Mouse (Mus musculus) megakaryocyte-erythroid progenitor cell, adult 5 weeks (primary cell): ENCODE results near the gene Cd22. TPM values are rescaled to one million over a fixed set of nuclear protein-coding genes. Genes with fewer than 3 reads are reported as not detected.

Experiments
- polyA plus RNA-seq: library from polyadenylated mRNA; stranded (reverse); fragments of >175 nt; gene quantifications from 2 replicates; pipeline ENCODE4 v1.2.3, GENCODE M21; 2012

Cd22 gene
- polyA plus RNA-seq = 5.0 and 5.4 TPM in 2 replicates

GRCm38 (mm10) chr7:30880176-30880575, at the start of gene Cd22:
Cd22 (minus strand) TSS chr7:30880342.

GRCm38 (mm10) chr7:30924581-30924980, 44.4 kb upstream of the Cd22 start, which contains the start of gene Hamp2:
Hamp2 (minus strand) TSS chr7:30924681.

GRCm38 (mm10) chr7:30914732-30915131, 34.6 kb upstream of the Cd22 start, which contains the start of gene Mag:
Mag (minus strand) TSS chr7:30914873.

GRCm38 (mm10) chr7:30861464-30861863, 18.7 kb downstream of the Cd22 start, which contains the start of gene Ffar1:
Ffar1 (minus strand) TSS chr7:30861564.

GRCm38 (mm10) chr7:30856078-30856477, 24.1 kb downstream of the Cd22 start, which contains the start of gene Ffar3:
Ffar3 (minus strand) TSS chr7:30856178.

GRCm38 (mm10) chr7:30823675-30824074, 56.5 kb downstream of the Cd22 start, which contains the start of gene Ffar2:
Ffar2 (minus strand) TSS chr7:30823775.

Other genes starting within 250 kb of the Cd22 start
- gene Etv2, start 244.5 kb downstream of the Cd22 start, polyA plus RNA-seq = 0.23 and 0.25 TPM in 2 replicates
- gene Rbm42, start 230.0 kb downstream of the Cd22 start, polyA plus RNA-seq = 287 and 309 TPM in 2 replicates
- gene Haus5, start 215.3 kb downstream of the Cd22 start, polyA plus RNA-seq = 39.5 and 49.7 TPM in 2 replicates
- gene Pmis2, start 208.7 kb downstream of the Cd22 start, polyA plus RNA-seq = not detected in 2 replicates
- not detected in 2 replicates for gene 2200002J24Rik, start 181.4 kb downstream of the Cd22 start, polyA plus RNA-seq
- 0.93 and 1.6 TPM in 2 replicates for gene Atp4a, start 168.1 kb downstream of the Cd22 start, polyA plus RNA-seq
- 48.5 and 64.1 TPM in 2 replicates for gene Tmem147, start 150.8 kb downstream of the Cd22 start, polyA plus RNA-seq
- gene Gapdhs, start 136.7 kb downstream of the Cd22 start, polyA plus RNA-seq = not detected in 2 replicates
- gene Sbsn, start 128.9 kb downstream of the Cd22 start, polyA plus RNA-seq = 1.7 and 3.2 TPM in 2 replicates
- gene Dmkn, start 116.6 kb downstream of the Cd22 start, polyA plus RNA-seq = 2.0 and 6.7 TPM in 2 replicates
- gene Krtdap, start 92.4 kb downstream of the Cd22 start, polyA plus RNA-seq = not detected in 2 replicates
- gene Ffar2, start 56.6 kb downstream of the Cd22 start, polyA plus RNA-seq = 11.4 and 19.2 TPM in 2 replicates
- gene Ffar3, start 24.2 kb downstream of the Cd22 start, polyA plus RNA-seq = not detected in 2 replicates
- gene Ffar1, start 18.8 kb downstream of the Cd22 start, polyA plus RNA-seq = 0.10 and 0.13 TPM in 2 replicates
- 0.37 and 0.72 TPM in 2 replicates for gene Mag, start 34.5 kb upstream of the Cd22 start, polyA plus RNA-seq
- not detected in 2 replicates for gene Hamp2, start 44.3 kb upstream of the Cd22 start, polyA plus RNA-seq
- gene Hamp, start 63.7 kb upstream of the Cd22 start, polyA plus RNA-seq = not detected in 2 replicates
- 169 and 182 TPM in 2 replicates for gene Usf2, start 76.5 kb upstream of the Cd22 start, polyA plus RNA-seq
- 1.3 and 1.5 TPM in 2 replicates for gene Lsr, start 93.1 kb upstream of the Cd22 start, polyA plus RNA-seq
- gene Fam187b, start 93.4 kb upstream of the Cd22 start, polyA plus RNA-seq = 0.08 TPM in 1 of 2 replicates, not detected in the other
- 870 and 944 TPM in 2 replicates for gene Fxyd5, start 162.1 kb upstream of the Cd22 start, polyA plus RNA-seq
- 0.36 and 1.3 TPM in 2 replicates for gene Fxyd7, start 171.1 kb upstream of the Cd22 start, polyA plus RNA-seq
- 4.9 and 6.1 TPM in 2 replicates for gene Fxyd1, start 176.9 kb upstream of the Cd22 start, polyA plus RNA-seq
- gene Lgi4, start 179.0 kb upstream of the Cd22 start, polyA plus RNA-seq = 0.01 TPM in 1 of 2 replicates, not detected in the other
- not detected in 2 replicates for gene Fxyd3, start 196.4 kb upstream of the Cd22 start, polyA plus RNA-seq
- gene Hpn, start 234.9 kb upstream of the Cd22 start, polyA plus RNA-seq = 25.3 and 28.7 TPM in 2 replicates
- gene Scn1b, start 246.7 kb upstream of the Cd22 start, polyA plus RNA-seq = 4.3 TPM in 2 replicates